Mouse (Mus musculus): ENCODE results near the gene Trio. TPM values are rescaled to one million over a fixed set of nuclear protein-coding genes. Genes with fewer than 3 reads are reported as not detected.

Trio gene
- polyA plus RNA-seq, 1 experiment = 23.8 TPM

DNA sequence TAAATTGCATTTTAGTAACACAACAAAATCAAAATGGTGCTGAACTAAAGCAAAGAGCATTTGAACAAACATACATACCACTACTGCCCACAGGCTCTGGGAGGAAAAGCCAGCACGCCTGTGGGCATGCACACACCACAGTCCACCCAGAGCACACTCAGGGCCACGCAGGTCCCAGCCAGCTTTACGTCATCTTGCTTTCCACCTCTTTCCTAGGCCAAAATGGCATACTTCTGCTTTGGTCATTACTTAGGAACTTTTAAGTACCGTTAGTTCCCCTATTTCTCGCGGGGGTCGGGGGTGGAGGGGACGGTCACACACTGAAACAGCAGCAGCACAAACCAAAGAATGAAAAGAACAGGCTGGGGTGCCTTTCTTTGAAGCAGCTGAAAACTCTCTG lies 242.6 kb downstream of the Trio start:
- Histone ChIP-seq H3K4me1 (ENCODE audit: control insufficient read depth, insufficient read depth, insufficient read length) (peaks cover 17% of the 10 kb centered on the region), H3K27ac (ENCODE audit: insufficient read depth, low read length) (peak overlapping the region; percentile 94), H3K36me3 (ENCODE audit: control insufficient read depth, insufficient read depth, low read length) (no peaks in the 10 kb centered on the region), H3K27me3 (ENCODE audit: control insufficient read depth, insufficient read depth, low read length) (no peaks in the 10 kb centered on the region), H3K4me3 (ENCODE audit: extremely low read depth, insufficient read depth, insufficient read length) (peak overlapping the region; percentile 19; the same call in 1 of the 2 replicates)
- WGBS = 16% methylated on average over 8 of the region's 8 CpGs
- TF ChIP-seq POLR2A (IDR thresholded peaks at IDR 0.05; ENCODE audit: low read depth, low read length) (no peak), CTCF (IDR thresholded peaks at IDR 0.05; ENCODE audit: extremely low read depth, insufficient read depth, insufficient read length, insufficient replicate concordance) (no peak)
- no peak for DNase-seq (ENCODE audit: low read depth in 1 of 2, low spot score in 2 of 2)

DNA sequence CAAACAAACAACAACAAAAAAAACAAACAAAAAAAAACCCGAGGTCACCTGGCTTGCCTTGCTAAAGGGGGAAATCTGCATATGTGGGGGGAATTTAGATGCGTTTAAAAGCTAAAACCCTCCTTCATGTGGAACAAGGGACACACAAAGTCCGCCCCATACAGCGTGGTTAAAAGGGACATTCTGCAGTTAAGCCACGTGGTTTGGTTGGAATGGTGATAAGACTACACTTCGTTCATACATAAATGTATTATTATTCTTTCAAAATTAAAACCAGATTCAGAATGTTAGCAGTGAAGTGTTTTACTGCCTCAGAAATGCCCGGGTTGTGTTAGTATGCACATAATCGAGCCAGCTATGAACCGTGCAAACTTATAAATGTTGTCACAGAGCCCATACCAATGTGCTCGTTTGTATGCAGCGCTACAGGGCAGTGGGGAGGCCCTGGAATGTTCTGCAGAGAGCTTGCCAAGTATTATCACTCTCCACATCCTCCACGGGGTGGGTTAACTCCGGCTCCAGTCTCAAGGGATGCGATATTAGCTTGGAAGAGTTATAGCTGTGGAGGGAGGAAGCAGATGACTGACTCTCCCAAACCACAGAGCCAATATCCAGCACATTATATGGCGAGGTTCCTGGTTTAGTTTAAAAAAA lies 243.1 kb downstream of the Trio start:
- no peak for DNase-seq (ENCODE audit: low read depth in 1 of 2, low spot score in 2 of 2)
- Histone ChIP-seq H3K27ac (ENCODE audit: insufficient read depth, low read length) (peak overlapping the region; percentile 10; the same call in 1 of the 2 replicates), H3K27me3 (ENCODE audit: control insufficient read depth, insufficient read depth, low read length) (no peaks in the 10 kb centered on the region), H3K36me3 (ENCODE audit: control insufficient read depth, insufficient read depth, low read length) (no peaks in the 10 kb centered on the region), H3K4me3 (ENCODE audit: extremely low read depth, insufficient read depth, insufficient read length) (no peak overlapping the region), H3K4me1 (ENCODE audit: control insufficient read depth, insufficient read depth, insufficient read length) (peaks cover 19% of the 10 kb centered on the region)
- no peak for TF ChIP-seq POLR2A (IDR thresholded peaks at IDR 0.05; ENCODE audit: low read depth, low read length)
- no peak for TF ChIP-seq CTCF (IDR thresholded peaks at IDR 0.05; ENCODE audit: extremely low read depth, insufficient read depth, insufficient read length, insufficient replicate concordance)
- 61% methylated on average over 15 of the region's 15 CpGs for WGBS

DNA sequence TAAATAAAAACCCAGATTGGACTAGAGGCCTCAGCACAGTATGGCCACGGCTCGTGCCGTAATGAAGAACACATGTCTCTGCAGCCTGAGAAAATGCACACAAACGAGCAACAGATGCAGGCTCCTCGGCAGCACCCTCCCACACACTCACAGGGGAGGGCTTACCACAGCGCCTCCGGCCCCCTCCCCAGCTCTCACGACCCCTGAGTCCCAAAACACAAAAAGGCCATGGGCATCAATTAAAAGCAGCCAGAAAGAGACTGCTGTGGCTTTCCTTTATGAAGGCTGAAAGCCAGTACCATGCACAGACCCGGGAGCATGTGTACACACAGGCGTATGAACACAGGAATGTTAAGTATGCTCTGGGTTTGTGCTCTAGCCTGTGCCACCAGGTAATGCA lies 245.8 kb downstream of the Trio start:
- 86% methylated on average over 10 of the region's 10 CpGs for WGBS

DNA sequence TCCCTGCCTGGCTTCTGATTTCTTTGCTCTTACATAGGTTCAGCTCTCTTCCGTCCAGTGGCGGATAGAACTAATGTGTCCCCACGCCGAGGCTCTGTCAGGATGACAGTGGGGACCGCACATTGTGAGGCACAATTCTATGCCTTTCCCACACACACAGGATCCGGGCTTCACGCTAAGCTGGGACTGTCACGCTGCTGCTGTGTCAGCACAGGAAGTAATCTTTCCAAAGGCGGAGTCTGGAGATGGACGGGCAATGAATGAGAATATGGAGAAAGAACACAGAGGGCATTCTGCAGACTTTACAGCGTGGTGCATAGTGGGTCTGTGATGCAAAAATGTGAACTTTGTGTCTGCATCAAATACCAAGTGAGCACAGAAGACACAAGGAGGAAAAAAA lies 246.2 kb downstream of the Trio start:
- H3K4me3 ChIP-seq (ENCODE audit: extremely low read depth, insufficient read depth, insufficient read length) = no peak overlapping the region
- peaks cover 20% of the 10 kb centered on the region; the same call in 1 of the 2 replicates for H3K4me1 ChIP-seq (ENCODE audit: control insufficient read depth, insufficient read depth, insufficient read length)
- no peaks in the 10 kb centered on the region for H3K36me3 ChIP-seq (ENCODE audit: control insufficient read depth, insufficient read depth, low read length)
- TF ChIP-seq POLR2A (IDR thresholded peaks at IDR 0.05; ENCODE audit: low read depth, low read length) (no peak), CTCF (IDR thresholded peaks at IDR 0.05; ENCODE audit: extremely low read depth, insufficient read depth, insufficient read length, insufficient replicate concordance) (no peak)
- DNase-seq (ENCODE audit: low read depth in 1 of 2, low spot score in 2 of 2) = no peak
- 83% methylated on average over 11 of the region's 11 CpGs for WGBS
- H3K27me3 ChIP-seq (ENCODE audit: control insufficient read depth, insufficient read depth, low read length) = no peaks in the 10 kb centered on the region
- H3K27ac ChIP-seq (ENCODE audit: insufficient read depth, low read length) = no peak overlapping the region

More for the DNA sequence above, 245.8 kb downstream of the Trio start:
- no peaks in the 10 kb centered on the region for H3K36me3 ChIP-seq (ENCODE audit: control insufficient read depth, insufficient read depth, low read length)
- DNase-seq (ENCODE audit: low read depth in 1 of 2, low spot score in 2 of 2) = no peak
- peaks cover 22% of the 10 kb centered on the region; the same call in 1 of the 2 replicates for H3K4me1 ChIP-seq (ENCODE audit: control insufficient read depth, insufficient read depth, insufficient read length)
- TF ChIP-seq POLR2A (IDR thresholded peaks at IDR 0.05; ENCODE audit: low read depth, low read length) (no peak), CTCF (IDR thresholded peaks at IDR 0.05; ENCODE audit: extremely low read depth, insufficient read depth, insufficient read length, insufficient replicate concordance) (no peak)
- no peak overlapping the region for H3K27ac ChIP-seq (ENCODE audit: insufficient read depth, low read length)
- no peaks in the 10 kb centered on the region for H3K27me3 ChIP-seq (ENCODE audit: control insufficient read depth, insufficient read depth, low read length)
- no peak overlapping the region for H3K4me3 ChIP-seq (ENCODE audit: extremely low read depth, insufficient read depth, insufficient read length)

DNA sequence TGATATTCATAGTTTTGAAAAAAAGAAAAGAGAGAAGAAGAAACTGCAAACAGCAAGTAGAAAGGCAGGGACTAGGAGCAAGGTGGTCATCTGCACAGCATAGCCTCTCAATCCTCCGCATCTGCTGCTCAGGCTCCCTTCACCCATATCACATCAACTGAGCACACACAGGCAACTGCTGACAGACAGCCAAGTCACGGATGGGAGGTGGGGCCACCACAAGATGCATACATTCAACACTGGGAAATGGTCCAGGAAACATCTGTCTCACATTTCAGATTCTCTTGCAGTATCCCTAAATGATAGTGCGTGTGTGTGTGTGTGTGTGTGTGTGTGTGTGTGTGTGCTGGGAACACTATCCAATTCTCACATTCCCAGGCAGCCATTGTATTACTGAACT lies 247.4 kb downstream of the Trio start:
- TF ChIP-seq POLR2A (IDR thresholded peaks at IDR 0.05; ENCODE audit: low read depth, low read length) (no peak), CTCF (IDR thresholded peaks at IDR 0.05; ENCODE audit: extremely low read depth, insufficient read depth, insufficient read length, insufficient replicate concordance) (no peak)
- WGBS = 39% methylated on average over 3 of the region's 3 CpGs
- Histone ChIP-seq H3K27me3 (ENCODE audit: control insufficient read depth, insufficient read depth, low read length) (no peaks in the 10 kb centered on the region), H3K36me3 (ENCODE audit: control insufficient read depth, insufficient read depth, low read length) (no peaks in the 10 kb centered on the region), H3K27ac (ENCODE audit: insufficient read depth, low read length) (no peak overlapping the region), H3K4me3 (ENCODE audit: extremely low read depth, insufficient read depth, insufficient read length) (no peak overlapping the region), H3K4me1 (ENCODE audit: control insufficient read depth, insufficient read depth, insufficient read length) (peaks cover 17% of the 10 kb centered on the region; the same call in 1 of the 2 replicates)
- DNase-seq (ENCODE audit: low read depth in 1 of 2, low spot score in 2 of 2) = no peak

DNA sequence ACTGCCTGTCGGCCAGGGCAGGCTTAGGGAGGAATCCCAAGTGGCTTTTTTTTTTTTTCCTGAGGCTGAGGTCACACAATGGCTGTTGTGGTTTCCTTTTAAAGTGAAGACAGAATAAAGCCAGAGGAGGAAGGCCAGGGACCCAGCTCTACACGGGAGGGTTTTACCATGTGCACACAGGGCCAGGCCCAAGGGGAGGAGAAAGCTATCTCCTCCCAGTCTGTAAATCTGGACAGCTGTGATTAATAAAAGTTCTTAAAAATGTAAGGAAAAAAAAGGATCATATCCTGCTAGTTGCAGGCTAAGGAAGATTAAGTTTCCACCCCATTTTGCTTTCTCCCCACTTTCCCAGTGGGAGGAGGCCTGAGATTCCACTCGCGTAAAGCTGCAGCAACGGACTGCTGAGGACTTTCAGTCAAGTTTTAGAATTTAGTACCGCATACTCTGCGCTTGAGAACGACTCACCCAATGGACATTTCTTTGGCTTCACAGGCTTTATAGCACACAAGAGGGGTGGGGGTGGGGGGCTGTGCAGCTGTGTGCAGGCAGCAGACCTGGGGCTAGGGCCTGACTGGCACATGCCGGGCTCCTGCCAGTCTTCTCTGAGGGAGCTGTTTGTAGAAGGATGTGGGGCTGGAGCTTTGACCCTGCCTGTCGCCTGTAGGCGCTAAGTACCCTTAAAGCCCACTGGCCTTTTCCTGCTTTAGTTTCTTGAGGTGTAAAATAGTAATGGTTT lies 248.0 kb downstream of the Trio start:
- H3K27me3 ChIP-seq (ENCODE audit: control insufficient read depth, insufficient read depth, low read length) = no peaks in the 10 kb centered on the region
- H3K4me3 ChIP-seq (ENCODE audit: extremely low read depth, insufficient read depth, insufficient read length) = no peak overlapping the region
- H3K36me3 ChIP-seq (ENCODE audit: control insufficient read depth, insufficient read depth, low read length) = no peaks in the 10 kb centered on the region
- DNase-seq (ENCODE audit: low read depth in 1 of 2, low spot score in 2 of 2) = no peak
- H3K4me1 ChIP-seq (ENCODE audit: control insufficient read depth, insufficient read depth, insufficient read length) = peaks cover 19% of the 10 kb centered on the region; the same call in 1 of the 2 replicates
- WGBS = 62% methylated on average over 11 of the region's 11 CpGs
- H3K27ac ChIP-seq (ENCODE audit: insufficient read depth, low read length) = peak overlapping the region; percentile 5; the same call in 1 of the 2 replicates
- TF ChIP-seq CTCF (IDR thresholded peaks at IDR 0.05; ENCODE audit: extremely low read depth, insufficient read depth, insufficient read length, insufficient replicate concordance) = no peak
- no peak for TF ChIP-seq POLR2A (IDR thresholded peaks at IDR 0.05; ENCODE audit: low read depth, low read length)
